Mouse (Mus musculus): ENCODE data around the gene Rabgap1l.

- TF ChIP-seq CTCF (IDR thresholded peaks at IDR 0.05; ENCODE audit: low read depth, low read length) (no peak), GATA1 (IDR thresholded peaks at IDR 0.05; ENCODE audit: borderline replicate concordance, low read length) (no peak), TAL1 (conservative IDR thresholded peaks at IDR 0.05; ENCODE audit: low read depth, low read length) (no peak), GATA2 (IDR thresholded peaks at IDR 0.05; ENCODE audit: borderline replicate concordance, low read depth, low read length) (no peak), POLR2AphosphoS5 (IDR thresholded peaks at IDR 0.05; ENCODE audit: insufficient replicate concordance, low read depth, low read length) (no peak)
These were observed 486.7 kb downstream of the Rabgap1l start for GRCm38 (mm10) chr1:160306336-160306735.

Measured in G1E (cell line).